Mouse (Mus musculus): ENCODE data around the gene Rassf6.

Rassf6 gene

DNA sequence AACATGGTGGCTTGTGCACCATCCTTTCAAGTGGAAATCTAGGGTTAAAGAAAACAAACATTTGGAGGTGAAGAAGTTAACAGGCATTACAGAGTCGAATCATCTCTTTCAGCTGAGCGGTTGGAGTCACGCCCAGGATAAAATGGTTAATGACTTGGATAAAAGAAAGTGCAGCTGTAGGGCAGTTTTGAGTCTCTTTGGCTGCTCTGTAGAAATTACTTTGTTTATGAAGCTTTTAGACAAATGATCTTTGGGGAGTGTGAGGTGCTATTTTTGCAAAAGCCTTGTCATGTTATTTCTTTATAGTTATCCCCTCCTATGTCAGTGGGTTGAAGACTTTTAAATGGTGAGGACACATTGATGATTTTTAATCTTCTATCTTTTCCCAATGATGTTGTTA, 69.2 kb downstream of the Rassf6 start:
- DNase-seq (ENCODE audit: low read depth), result no peak

DNA sequence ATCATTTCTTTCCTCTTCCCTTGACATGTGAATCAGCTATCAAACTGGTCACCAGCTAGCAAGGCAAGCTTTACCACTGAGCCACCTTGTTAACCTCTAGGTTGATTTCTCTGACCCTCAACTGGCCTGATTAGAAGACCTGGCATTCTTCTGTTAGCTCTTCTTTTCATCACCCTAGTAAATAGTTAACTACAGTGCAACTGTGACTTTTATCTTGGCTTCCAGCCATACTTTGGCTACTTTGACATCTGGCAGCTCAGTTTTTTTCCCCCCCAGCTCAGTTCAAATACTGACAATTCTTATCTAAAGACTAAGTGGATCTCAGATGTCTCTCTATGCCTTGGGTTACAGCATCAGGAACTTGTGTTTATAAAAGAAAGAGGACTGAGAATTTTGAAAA, 72.1 kb downstream of the Rassf6 start:
- DNase-seq (ENCODE audit: low read depth), result no peak

DNA sequence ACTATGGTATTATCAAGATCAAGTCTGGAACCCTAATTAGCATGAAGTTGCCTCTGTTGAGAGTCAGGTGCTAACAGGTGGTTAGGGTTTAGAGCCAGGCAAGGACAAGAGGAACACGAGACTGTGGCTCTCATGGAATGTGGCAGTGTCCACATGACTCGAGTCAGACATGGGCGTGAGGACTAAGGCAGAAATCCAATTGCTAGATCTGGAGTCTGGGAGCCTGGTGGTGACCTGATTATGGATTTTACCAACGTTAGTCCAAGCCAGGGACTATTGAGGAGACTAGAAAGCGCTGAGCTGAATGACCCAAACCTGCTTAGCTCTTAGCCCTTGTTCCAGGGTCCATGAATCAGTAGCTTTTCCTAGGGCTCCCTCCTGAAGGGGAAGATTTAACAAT, 72.7 kb downstream of the Rassf6 start:
- no peak for DNase-seq (ENCODE audit: low read depth)

DNA sequence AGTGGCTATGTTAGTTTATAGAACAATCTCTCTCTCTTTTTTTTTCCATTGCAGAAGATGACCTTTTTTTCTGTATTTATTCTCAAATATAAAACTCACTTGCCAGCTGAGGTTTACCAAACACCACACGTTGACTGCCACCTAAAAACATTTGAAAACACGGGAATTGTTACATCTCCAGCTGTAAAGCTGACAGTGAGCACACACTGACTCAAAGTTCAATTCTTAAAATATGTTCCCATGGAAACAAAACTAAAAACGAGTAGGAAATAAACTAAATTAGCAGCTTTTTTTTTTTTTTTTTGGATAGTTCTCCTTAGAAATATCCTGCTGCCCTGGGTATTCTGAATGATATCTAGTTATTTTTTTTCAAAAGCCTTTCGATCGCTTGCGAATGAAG, 75.3 kb downstream of the Rassf6 start:
- no peak for DNase-seq (ENCODE audit: low read depth)

DNA sequence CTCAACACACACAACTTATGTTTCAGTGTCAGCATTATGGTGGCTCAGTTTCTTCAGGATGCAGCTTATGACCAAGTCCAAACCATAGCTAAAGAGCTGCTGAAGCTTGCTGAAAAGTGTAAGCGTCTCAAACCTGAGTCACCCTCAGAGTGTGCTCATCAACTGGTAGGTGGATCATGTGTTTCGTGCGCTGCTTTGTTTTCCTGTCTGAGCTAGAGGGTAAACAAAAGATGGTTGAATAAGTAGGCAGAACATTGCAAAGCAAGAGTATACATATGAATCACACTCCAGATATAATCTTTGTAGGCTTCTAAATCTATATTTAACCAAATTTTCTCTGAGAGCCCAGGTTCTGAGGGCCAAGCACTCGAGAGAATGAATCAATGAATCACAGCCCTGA, 76.3 kb downstream of the Rassf6 start:
- DNase-seq (ENCODE audit: low read depth), result no peak

DNA sequence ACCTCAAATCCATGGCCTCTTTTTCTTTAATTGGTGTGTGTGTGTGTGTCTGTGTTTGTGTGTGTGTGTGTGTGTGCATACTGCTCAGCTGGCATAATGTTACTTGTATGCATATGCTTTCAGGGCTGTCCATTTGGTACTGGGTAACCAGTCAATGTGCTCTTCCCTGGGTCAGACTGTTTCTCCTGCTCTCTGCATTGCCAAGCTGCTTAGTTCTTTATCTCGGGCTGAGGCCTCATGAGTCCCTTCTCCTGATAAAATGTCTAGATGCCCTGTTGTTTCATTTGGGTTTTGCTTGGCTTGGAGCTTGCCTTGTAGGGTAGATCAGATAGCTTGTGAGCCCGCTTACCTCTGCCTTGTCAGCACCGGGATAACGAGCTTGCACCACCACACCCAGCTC, 77.6 kb downstream of the Rassf6 start:
- DNase-seq (ENCODE audit: low read depth), result no peak

DNA sequence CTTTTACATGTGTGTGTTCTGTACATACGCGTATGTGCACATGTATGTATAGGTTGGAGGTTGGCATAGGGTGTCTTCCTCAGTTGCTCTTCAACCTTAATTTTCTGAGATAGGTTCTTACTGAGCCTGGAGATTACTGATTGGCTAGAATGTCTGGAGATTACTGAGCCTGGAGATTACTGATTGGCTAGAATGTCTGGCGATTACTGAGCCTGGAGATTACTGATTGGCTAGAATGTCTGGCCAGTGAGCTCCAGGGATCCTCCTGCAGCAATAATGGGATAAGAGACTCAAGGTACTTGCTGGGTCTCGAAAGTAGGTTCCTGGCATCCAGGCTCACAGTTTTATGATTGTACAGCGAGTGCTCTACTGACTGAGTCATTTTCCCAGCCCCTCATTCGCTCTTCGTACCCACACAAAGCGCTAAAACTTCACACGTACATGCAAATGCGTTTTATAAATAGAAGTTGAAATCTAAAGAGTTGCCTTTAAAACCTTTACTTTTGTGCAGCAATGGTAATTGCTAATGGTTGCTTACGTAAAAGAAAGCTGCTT, 78.7 kb downstream of the Rassf6 start:
- no peak for DNase-seq (ENCODE audit: low read depth)

DNA sequence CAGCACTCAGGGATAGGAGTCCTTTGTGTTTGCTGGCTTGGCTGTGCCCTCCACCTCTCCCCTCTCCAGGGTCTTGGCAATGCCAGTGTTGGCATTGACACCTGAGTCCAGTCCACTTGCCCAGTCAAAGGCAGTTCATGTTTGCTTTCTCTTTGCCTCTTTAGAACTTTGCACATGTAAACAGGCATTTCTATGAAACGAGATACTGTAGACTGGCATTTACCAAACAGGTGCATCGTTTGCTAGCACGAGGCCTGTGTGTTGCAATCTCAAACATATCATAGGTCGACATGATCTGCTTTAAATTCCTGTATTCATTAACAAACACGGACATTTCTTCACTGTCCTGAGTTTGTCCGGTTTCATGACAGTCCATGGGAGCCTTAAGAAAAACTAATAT, 79.7 kb downstream of the Rassf6 start, which contains the start of gene 5830473C10Rik:
Gene 5830473C10Rik, plus strand, starts transcription at position 365 of the 400 bp plus-strand sequence.
- DNase-seq (ENCODE audit: low read depth), result no peak

DNA sequence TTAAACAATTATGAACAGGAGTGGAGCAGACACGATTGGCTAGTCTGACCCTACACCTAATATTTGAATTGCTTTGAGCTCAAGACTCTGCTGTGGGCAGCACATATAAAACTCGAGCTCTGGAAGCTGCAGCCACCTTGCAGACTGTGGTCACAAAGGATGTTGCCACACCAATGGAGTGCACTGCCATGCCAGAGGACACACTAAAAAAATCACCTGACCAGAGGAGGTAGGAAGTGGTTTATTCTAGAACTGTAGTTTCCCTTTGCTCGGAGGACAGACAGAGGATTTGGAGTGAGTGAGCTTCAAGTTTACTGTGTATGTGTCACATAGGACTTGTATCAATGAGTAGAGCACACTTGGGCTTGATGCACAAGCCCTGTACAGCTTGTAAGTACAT, 84.4 kb downstream of the Rassf6 start:
- DNase-seq (ENCODE audit: low read depth), result no peak

Measured in induced T-regulatory cell, adult 2 months (primary cell).